Mouse (Mus musculus) liver, embryonic 16.5 days (tissue): Measurements from ENCODE around the gene Sfpq. TPM values are rescaled to one million over a fixed set of nuclear protein-coding genes. Genes with fewer than 3 reads are reported as not detected.

Source experiments
- ATAC-seq: fragments of 200-750 bp; cut with Nextera tagmentation; 2 replicates; pipeline ENCODE4 v1.8.0; 2017; ENCODE audit warnings: low read depth, mild to moderate bottlenecking, moderate number of reproducible peaks, moderate library complexity
- H3K27ac ChIP-seq: fragments of 300-500 bp; sonication (generic); 2 replicates; pipeline ENCODE4 v1.5.1; 2014; ENCODE audit warnings: mild to moderate bottlenecking, low read length
- H3K27me3 ChIP-seq: fragments of 300-500 bp; sonication (generic); 2 replicates; pipeline ENCODE4 v1.6.1; 2014; ENCODE audit warnings: low read depth, low read length, mixed read lengths; ENCODE audit not compliant: control insufficient read depth, insufficient read depth
- H3K36me3 ChIP-seq: fragments of 300-500 bp; sonication (generic); 2 replicates; pipeline ENCODE4 v1.6.1; 2014; ENCODE audit warnings: mild to moderate bottlenecking; ENCODE audit not compliant: control insufficient read depth, insufficient read depth
- H3K4me1 ChIP-seq: fragments of 300-500 bp; sonication (generic); 2 replicates; pipeline ENCODE4 v1.6.1; 2014; ENCODE audit warnings: low read depth, low read length, mixed read lengths; ENCODE audit not compliant: control insufficient read depth
- H3K4me2 ChIP-seq: fragments of 300-500 bp; sonication (generic); 2 replicates; pipeline ENCODE4 v1.6.1; 2014; ENCODE audit warnings: low read depth, low read length, mixed read lengths
- H3K4me3 ChIP-seq: fragments of 300-500 bp; sonication (generic); 2 replicates; pipeline ENCODE4 v1.5.1; 2014; ENCODE audit warnings: low read depth, mild to moderate bottlenecking, low read length
- H3K9ac ChIP-seq: fragments of 300-500 bp; sonication (generic); 2 replicates; pipeline ENCODE4 v1.6.1; 2014; ENCODE audit warnings: low read depth, low read length
- H3K9me3 ChIP-seq: fragments of 300-500 bp; sonication (generic); replicated peaks from 2 replicates; pipeline ENCODE4 v1.6.1; 2016; ENCODE audit warnings: low read length; ENCODE audit not compliant: control insufficient read depth
- WGBS: fragments of 180-500 bp; shearing (Covaris S2); extraction: QIAGEN DNeasy Blood & Tissue Kit; methylation state at CpG from one replicate; pipeline ENCODE4 v1.1.7; 2014; ENCODE audit not compliant: insufficient replicate concordance; 5-methylcytosine and 5-hydroxymethylcytosine counted together
- polyA plus RNA-seq: library from polyadenylated mRNA; unstranded; fragments of >200 nt; fragmentation: Nextera tagmentation; extraction: Ambion mirVana; gene quantifications from 2 replicates; pipeline ENCODE4 v1.2.1, GENCODE M21; 2015

Gene Sfpq
- polyA plus RNA-seq, 1 experiment from 2014 or later, result 21.6 TPM

DNA sequence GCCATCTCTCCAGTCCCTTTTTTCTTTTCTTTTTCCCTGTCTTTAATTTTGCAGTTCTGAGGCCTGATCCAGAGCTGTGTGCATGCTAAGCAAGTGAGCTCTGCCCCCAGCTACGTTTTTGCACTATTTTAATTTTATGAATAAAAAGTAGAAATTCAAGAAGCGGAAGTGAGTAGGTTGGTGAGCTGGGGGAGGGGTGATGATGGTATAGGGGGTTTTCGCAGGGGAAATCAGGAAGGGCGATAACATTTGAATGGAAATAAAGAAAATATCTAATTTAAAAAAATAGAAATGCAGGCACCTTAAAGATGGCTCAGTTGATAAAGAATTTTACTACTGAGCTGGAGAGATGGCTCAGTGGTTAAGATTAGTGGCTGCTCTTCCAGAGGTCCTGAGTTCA is 22.4 kb downstream of the Sfpq start:
- no peaks in the 10 kb centered on the region for H3K27me3 ChIP-seq
- 80% methylated on average over 4 of the region's 4 CpGs for WGBS
- H3K36me3 ChIP-seq, result peaks cover 16% of the 10 kb centered on the region

DNA sequence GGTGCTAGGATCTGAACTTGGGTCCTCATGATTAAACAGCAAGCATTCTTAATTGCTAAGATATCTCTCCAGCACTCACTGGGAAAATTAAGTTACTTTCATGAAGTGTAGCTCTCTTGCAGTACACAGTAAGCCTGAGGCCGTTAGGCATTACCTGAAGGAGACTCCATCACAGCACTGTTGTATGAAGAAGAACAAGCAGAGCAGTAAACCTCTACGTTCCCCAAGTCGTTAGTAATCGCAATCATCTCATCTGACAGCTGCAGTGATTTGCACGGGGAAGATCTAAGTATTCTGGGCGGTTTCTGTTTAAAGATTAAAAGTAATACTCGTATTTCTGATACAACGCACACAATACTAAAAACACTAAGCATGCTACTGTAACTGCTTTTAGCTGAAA is 30.0 kb downstream of the Sfpq start:
- H3K4me2 ChIP-seq, result no peak overlapping the region
- no peak overlapping the region for H3K27ac ChIP-seq
- 70% methylated on average over 8 of the region's 8 CpGs for WGBS
- H3K4me1 ChIP-seq, result no peaks in the 10 kb centered on the region
- H3K9me3 ChIP-seq, result no peaks in the 10 kb centered on the region
- no peak for ATAC-seq
- H3K36me3 ChIP-seq, result peaks cover 26% of the 10 kb centered on the region
- no peak overlapping the region for H3K9ac ChIP-seq
- no peaks in the 10 kb centered on the region for H3K27me3 ChIP-seq
- H3K4me3 ChIP-seq, result no peak overlapping the region

More for the DNA sequence above, 22.4 kb downstream of the Sfpq start:
- no peaks in the 10 kb centered on the region for H3K9me3 ChIP-seq
- no peak overlapping the region for H3K9ac ChIP-seq
- no peak for ATAC-seq
- no peak overlapping the region for H3K4me2 ChIP-seq
- H3K27ac ChIP-seq, result no peak overlapping the region
- no peak overlapping the region for H3K4me3 ChIP-seq
- no peaks in the 10 kb centered on the region for H3K4me1 ChIP-seq

DNA sequence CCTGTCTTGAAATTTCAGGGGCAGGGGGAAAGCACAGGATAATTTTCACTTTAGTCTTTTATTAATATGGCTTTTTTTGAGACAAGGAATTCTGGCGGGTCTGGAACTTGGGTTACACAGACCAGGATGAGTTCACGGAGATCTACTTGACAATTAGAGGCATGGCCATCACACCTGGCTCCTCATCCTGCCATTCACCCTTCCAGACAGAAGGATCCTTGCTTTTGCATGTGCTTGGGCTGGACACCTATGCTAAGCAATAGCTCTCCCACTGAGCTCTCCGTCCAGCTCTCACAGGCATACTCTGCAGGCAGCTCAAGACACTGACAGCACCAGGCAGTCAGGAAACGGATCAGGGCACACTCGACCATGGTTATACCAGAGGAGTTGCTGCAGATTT is 31.9 kb downstream of the Sfpq start:
- H3K4me3 ChIP-seq, result no peak overlapping the region

DNA sequence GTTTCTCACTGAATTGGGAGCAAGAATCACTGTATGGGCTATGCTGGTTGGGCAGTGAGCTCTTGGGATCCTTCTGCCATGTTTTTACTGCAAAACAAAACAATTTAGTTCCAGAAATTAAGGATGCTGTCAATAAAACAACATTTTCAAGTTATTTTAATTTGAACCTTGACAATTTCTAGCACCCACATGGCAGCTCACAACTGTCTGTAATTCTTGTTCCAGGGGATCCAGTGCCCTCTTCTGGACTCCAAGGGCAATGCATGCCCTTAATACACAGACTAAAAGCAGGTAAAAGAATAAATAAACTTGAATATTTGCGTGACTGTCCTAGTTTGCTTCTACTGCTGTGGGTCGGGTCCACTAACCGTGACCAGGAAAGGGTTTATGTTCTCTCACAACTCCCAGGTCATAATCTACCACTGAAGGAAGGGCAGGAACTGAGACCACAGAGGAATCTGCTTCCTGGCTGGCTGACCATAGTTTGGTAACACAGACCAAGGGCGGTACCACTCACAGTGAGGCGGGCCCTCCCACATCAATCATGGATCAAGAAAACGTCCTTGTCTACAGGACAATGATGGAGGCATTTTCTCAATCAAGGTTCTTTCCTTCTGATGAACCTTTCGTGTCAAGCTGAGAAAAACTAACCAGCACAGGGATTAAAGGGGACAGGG is 33.5 kb downstream of the Sfpq start:
- H3K36me3 ChIP-seq, result peaks cover 24% of the 10 kb centered on the region
- no peaks in the 10 kb centered on the region for H3K4me1 ChIP-seq
- H3K9ac ChIP-seq, result no peak overlapping the region
- 56% methylated on average over 7 of the region's 7 CpGs for WGBS
- no peaks in the 10 kb centered on the region for H3K27me3 ChIP-seq
- no peak for ATAC-seq
- H3K9me3 ChIP-seq, result no peaks in the 10 kb centered on the region
- no peak overlapping the region for H3K4me3 ChIP-seq
- H3K4me2 ChIP-seq, result no peak overlapping the region
- no peak overlapping the region for H3K27ac ChIP-seq

More for the DNA sequence above, 31.9 kb downstream of the Sfpq start:
- H3K9ac ChIP-seq, result no peak overlapping the region
- no peak for ATAC-seq
- WGBS, result 81% methylated on average over 5 of the region's 5 CpGs
- peaks cover 36% of the 10 kb centered on the region for H3K36me3 ChIP-seq
- no peak overlapping the region for H3K27ac ChIP-seq
- no peaks in the 10 kb centered on the region for H3K4me1 ChIP-seq
- no peaks in the 10 kb centered on the region for H3K9me3 ChIP-seq
- no peaks in the 10 kb centered on the region for H3K27me3 ChIP-seq
- H3K4me2 ChIP-seq, result no peak overlapping the region

DNA sequence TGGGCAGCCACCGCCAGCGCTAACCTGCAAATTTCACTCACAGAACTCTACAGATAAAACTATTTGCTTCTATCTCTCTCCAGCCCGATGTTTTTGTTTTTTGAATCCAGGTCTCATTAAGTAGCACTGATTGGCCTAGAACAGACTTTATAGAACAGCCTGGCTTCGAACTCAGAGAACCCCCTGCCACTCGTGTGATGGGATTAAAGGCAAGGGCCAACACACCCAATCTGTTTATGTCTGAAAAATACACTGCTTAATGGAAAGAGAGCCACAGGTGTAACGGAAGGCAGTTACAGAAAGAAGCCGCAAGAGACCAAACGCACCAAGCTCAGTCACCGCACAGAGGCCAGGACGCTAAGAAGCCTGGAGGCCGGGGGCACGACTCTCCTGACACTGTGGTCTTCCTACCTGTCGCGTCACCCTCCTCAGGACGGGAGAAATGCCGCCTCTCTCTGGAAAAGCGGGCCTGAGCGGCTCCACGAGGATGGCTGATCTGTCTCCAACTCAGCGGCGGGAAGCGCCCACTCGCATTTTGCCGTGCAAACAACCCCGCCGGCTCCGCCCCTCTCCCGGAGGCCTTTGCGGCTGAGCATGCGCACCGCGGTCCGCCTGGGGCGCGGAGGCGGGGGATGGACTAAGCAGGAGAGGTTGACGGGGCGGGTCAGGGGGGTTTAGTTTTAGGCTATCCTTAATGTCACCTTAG is 39.6 kb downstream of the Sfpq start, which contains the start of gene Zmym1:
Zmym1 (minus strand) TSS at position 568 of the 706 bp plus-strand sequence.
- Histone ChIP-seq H3K4me2 (peak within 1 kb of the TSS; percentile 74), H3K9ac (peak within 1 kb of the TSS; percentile 76), H3K27ac (peak within 1 kb of the TSS; percentile 75), H3K36me3 (peaks cover 9% of the 10 kb centered on the region; the same call in 1 of the 2 replicates), H3K9me3 (no peaks in the 10 kb centered on the region), H3K27me3 (no peaks in the 10 kb centered on the region), H3K4me1 (peaks cover 3% of the 10 kb centered on the region), H3K4me3 (peak within 1 kb of the TSS; percentile 76)
- ATAC-seq, result peak; percentile 98
- WGBS, result 1% methylated on average over 38 of the region's 38 CpGs

DNA sequence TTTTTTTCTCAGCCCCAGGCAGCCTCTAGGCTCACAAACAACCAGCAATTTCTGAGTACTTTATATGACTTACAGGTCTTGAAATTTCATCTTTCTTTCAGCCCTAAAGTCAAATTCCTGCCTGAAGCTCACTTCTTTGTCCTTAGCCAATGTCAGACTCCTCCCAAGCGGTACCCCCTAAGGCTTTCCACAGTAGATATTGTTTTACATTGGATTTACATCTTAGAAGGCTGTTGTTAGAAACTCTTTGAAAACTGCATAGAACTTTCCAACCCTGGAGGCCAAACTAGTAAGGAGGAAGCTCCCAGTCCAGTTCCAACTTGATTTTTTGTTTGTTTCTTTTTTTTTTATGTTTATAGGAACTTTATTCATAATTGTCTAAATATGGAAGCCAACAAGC is 42.9 kb downstream of the Sfpq start:
- H3K4me2 ChIP-seq, result no peak overlapping the region
- WGBS, result 49% methylated on average over 1 of the region's 1 CpGs
- no peak for ATAC-seq

DNA sequence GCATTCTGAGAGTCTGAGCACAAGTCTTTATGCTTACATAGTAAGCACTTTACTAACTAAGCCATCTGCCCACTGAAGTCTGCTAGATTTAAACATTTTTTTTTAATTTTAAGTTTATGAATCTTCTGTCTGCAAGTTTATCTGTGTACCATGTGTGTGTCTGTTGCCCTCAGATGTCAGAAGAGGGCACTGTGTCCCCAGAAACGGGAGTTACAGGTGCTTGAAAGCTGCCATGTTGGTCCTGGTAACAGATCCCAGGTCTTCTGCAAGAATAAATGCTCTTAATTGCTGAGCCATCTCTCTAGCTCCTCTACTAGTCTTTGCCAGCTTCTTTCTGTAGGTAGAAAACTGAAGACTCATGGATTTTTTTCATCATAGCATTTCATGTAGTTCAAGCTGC is 53.8 kb downstream of the Sfpq start:
- Histone ChIP-seq H3K27me3 (no peaks in the 10 kb centered on the region), H3K9ac (no peak overlapping the region), H3K4me2 (no peak overlapping the region), H3K4me3 (no peak overlapping the region), H3K36me3 (no peaks in the 10 kb centered on the region), H3K4me1 (peaks cover 4% of the 10 kb centered on the region), H3K27ac (no peak overlapping the region), H3K9me3 (no peaks in the 10 kb centered on the region)
- ATAC-seq, result no peak
- 68% methylated on average over 1 of the region's 1 CpGs for WGBS

More for the DNA sequence above, 42.9 kb downstream of the Sfpq start:
- no peak overlapping the region for H3K4me3 ChIP-seq
- H3K9me3 ChIP-seq, result no peaks in the 10 kb centered on the region
- H3K27ac ChIP-seq, result no peak overlapping the region
- peaks cover 3% of the 10 kb centered on the region for H3K4me1 ChIP-seq
- H3K9ac ChIP-seq, result no peak overlapping the region
- H3K27me3 ChIP-seq, result no peaks in the 10 kb centered on the region
- H3K36me3 ChIP-seq, result no peaks in the 10 kb centered on the region

DNA sequence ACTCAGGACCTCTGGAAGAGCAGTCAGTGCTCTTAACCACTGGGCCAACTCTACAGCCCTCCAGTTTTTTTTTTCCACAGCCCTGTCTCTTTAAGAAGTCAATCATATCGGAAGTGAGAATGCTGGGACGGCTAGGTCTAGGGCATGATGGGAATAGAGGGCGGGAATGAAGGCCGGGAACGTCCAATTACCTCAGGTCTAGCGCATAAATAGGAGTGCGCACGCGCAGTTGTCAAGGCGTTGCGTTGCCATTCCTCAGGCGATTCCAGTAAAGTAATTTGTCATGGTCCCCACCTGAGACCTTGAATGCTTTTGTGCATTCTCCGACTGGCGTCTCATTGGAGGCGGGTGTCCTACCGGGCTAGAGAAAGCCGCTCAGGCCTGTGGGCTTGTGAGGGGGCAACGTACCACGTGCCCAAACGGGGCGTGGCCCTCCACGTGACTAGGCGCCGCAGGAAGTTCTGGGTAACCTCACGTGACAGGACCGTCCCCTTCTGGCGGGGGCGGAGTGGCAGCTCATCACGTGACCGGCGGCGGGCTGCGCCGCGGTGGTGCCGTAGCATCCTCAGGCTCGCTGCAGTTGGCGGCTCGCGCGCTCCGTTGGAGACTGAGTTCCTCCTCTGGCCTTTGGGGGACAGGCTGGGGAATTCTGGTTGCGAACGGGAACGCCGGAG is 55.9 kb downstream of the Sfpq start, which contains the start of gene Zmym6:
Zmym6 (plus strand) TSS at position 509 of the 674 bp plus-strand sequence.
- Histone ChIP-seq H3K27ac (peak within 1 kb of the TSS; percentile 70), H3K9ac (peak within 1 kb of the TSS; percentile 67), H3K4me2 (peak within 1 kb of the TSS; percentile 88), H3K36me3 (no peaks in the 10 kb centered on the region), H3K27me3 (no peaks in the 10 kb centered on the region), H3K9me3 (no peaks in the 10 kb centered on the region), H3K4me1 (peaks cover 4% of the 10 kb centered on the region), H3K4me3 (peak within 1 kb of the TSS; percentile 68)
- WGBS, result under 1% methylated on average over 46 of the region's 46 CpGs
- ATAC-seq, result peak; percentile 93
